Mouse (Mus musculus) hindlimb bud, embryonic 11.5 days (tissue): ENCODE results near the gene Fkbp7.
A peak's percentile ranks its signal among the peaks of the same experiment; 100 is the strongest.

Source experiments
- DNase-seq: peaks from one replicate; pipeline ENCODE4 v3.0.0-alpha.2; 2012; ENCODE audit warnings: low read depth, low spot score; ENCODE audit errors: extremely low spot score

The Fkbp7 gene

GRCm38 (mm10) chr2:76672966-76673392 lies at the start of gene Fkbp7:
Gene Fkbp7, minus strand, starts transcription at chr2:76673116.
- peak; percentile 93 for DNase-seq

GRCm38 (mm10) chr2:76719650-76720049 lies 46.7 kb upstream of the Fkbp7 start:
- no peak for DNase-seq

GRCm38 (mm10) chr2:76714984-76715383 lies 42.1 kb upstream of the Fkbp7 start:
- DNase-seq = no peak

GRCm38 (mm10) chr2:76708512-76708911 lies 35.6 kb upstream of the Fkbp7 start:
- DNase-seq = no peak

- no peak for DNase-seq
Measured at GRCm38 (mm10) chr2:76705655-76706054, 32.7 kb upstream of the Fkbp7 start.

GRCm38 (mm10) chr2:76702751-76703150 lies 29.8 kb upstream of the Fkbp7 start:
- no peak for DNase-seq

- DNase-seq = no peak
Measured at GRCm38 (mm10) chr2:76702188-76702587, 29.3 kb upstream of the Fkbp7 start.

- no peak for DNase-seq
Measured at GRCm38 (mm10) chr2:76695290-76695689, 22.4 kb upstream of the Fkbp7 start.

- no peak for DNase-seq
Measured at GRCm38 (mm10) chr2:76693765-76694164, 20.8 kb upstream of the Fkbp7 start.

GRCm38 (mm10) chr2:76690436-76691204 lies 17.7 kb upstream of the Fkbp7 start:
- no peak for DNase-seq

- no peak for DNase-seq
Measured at GRCm38 (mm10) chr2:76688162-76688561, 15.2 kb upstream of the Fkbp7 start.

- DNase-seq = no peak
Measured at GRCm38 (mm10) chr2:76687608-76688007, 14.7 kb upstream of the Fkbp7 start.

- DNase-seq = no peak
Measured at GRCm38 (mm10) chr2:76686986-76687385, 14.1 kb upstream of the Fkbp7 start.

- DNase-seq = no peak
Measured at GRCm38 (mm10) chr2:76682301-76682700, 9.4 kb upstream of the Fkbp7 start.

- no peak for DNase-seq
Measured at GRCm38 (mm10) chr2:76676401-76677226, 3.7 kb upstream of the Fkbp7 start.

- no peak for DNase-seq
Measured at GRCm38 (mm10) chr2:76675949-76676348, 3.0 kb upstream of the Fkbp7 start.

- DNase-seq = no peak
Measured at GRCm38 (mm10) chr2:76675451-76675850, 2.5 kb upstream of the Fkbp7 start.

GRCm38 (mm10) chr2:76674725-76675427 lies 2.0 kb upstream of the Fkbp7 start, which contains the start of gene Plekha3:
Gene Plekha3, plus strand, starts transcription at chr2:76675281.
- DNase-seq = no peak

- no peak for DNase-seq
Measured at GRCm38 (mm10) chr2:76673472-76674081, 661 bp upstream of the Fkbp7 start.

GRCm38 (mm10) chr2:76672134-76672745 lies 676 bp downstream of the Fkbp7 start:
- no peak for DNase-seq

GRCm38 (mm10) chr2:76671641-76672040 lies 1.3 kb downstream of the Fkbp7 start:
- no peak for DNase-seq
